In the genomic region with DNA sequence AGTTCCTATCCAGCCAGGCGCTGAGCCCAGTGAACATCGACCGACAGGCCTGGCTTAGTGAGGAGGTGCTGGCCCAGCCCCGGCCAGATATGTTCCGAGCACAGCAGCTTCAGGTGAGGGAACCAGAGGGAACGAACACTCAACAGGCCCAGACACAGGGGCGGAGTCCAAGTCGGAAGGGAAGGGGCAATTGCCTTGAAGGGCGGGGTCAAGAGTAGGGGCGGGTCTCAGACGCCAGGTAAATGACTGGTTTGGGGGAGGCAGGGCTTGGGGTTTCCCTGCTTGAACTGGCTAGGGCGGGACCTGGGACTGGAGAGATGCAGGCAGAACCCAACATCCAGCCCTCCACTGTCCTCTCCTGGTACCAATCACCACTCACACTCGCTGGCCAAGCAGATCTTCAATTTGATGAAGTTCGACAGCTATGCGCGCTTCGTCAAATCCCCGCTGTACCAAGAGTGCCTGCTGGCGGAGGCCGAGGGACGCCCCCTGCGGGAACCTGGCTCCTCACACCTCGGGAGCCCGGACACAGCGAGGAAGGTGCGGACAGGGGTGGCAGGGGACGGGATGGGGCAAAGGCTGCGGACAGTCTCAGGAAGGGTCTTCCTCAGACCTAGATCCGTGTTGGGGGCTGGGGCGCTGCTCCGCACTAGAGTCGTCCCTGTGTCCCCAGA, we compare ENCODE assay signal across 8 mouse cellular contexts. TPM values are rescaled to one million over a fixed set of nuclear protein-coding genes. Genes with fewer than 3 reads are reported as not detected.
DNase-seq lines count a peak whose midpoint lies in the region; ATAC-seq lines count a peak whose summit lies in the region.
"Had no signal": no experiment of that assay in that cellular context is flagged by ENCODE, and none has a peak within 500 bp of the region (broad histone marks: within the 10 kb centered on the region; RNA-seq: fewer than 3 reads in every experiment).

No protein-coding gene starts in this region.

- peak overlapping the region; percentile 32 for H3K4me3 ChIP-seq in midbrain, embryonic 10.5 days
- H3K4me3 ChIP-seq in midbrain, embryonic 14.5 days (replicated peaks; ENCODE audit: low read depth, low read length) = no peak overlapping the region
- H3K4me3 ChIP-seq in embryonic facial prominence, embryonic 14.5 days (ENCODE audit: low read depth, low read length) = peak overlapping the region; percentile 15; the same call in 1 of the 2 replicates
- no peak overlapping the region for H3K4me3 ChIP-seq in stomach, embryonic 14.5 days (ENCODE audit: low read depth, low read length)

- peaks cover 67% of the 10 kb centered on the region for H3K27me3 ChIP-seq in midbrain, embryonic 10.5 days (ENCODE audit: low read depth, poor library complexity, severe bottlenecking)
- peaks cover 27% of the 10 kb centered on the region for H3K27me3 ChIP-seq in midbrain, embryonic 14.5 days (ENCODE audit: control insufficient read depth, insufficient read depth, low read length)
- H3K27me3 ChIP-seq in embryonic facial prominence, embryonic 14.5 days (replicated peaks; ENCODE audit: control insufficient read depth, insufficient read depth, low read length) = peaks cover 38% of the 10 kb centered on the region
- peaks cover 24% of the 10 kb centered on the region for H3K27me3 ChIP-seq in stomach, embryonic 14.5 days (ENCODE audit: control insufficient read depth, insufficient read depth, low read length)

- no peaks in the 10 kb centered on the region for H3K9me3 ChIP-seq in midbrain, embryonic 10.5 days (replicated peaks)
- H3K9me3 ChIP-seq in midbrain, embryonic 14.5 days (ENCODE audit: control insufficient read depth, low read length) = no peaks in the 10 kb centered on the region
- no peaks in the 10 kb centered on the region for H3K9me3 ChIP-seq in embryonic facial prominence, embryonic 14.5 days (ENCODE audit: control insufficient read depth, low read length)
- no peaks in the 10 kb centered on the region for H3K9me3 ChIP-seq in stomach, embryonic 14.5 days (ENCODE audit: control insufficient read depth, low read depth, low read length)

- WGBS in midbrain, embryonic 10.5 days = 6% methylated on average over 32 of the region's 32 CpGs
- WGBS in midbrain, embryonic 14.5 days = 6% methylated on average over 32 of the region's 32 CpGs
- WGBS in embryonic facial prominence, embryonic 14.5 days = 11% methylated on average over 26 of the region's 32 CpGs
- 6% methylated on average over 32 of the region's 32 CpGs for WGBS in stomach, embryonic 14.5 days

- DNase-seq in midbrain, embryonic 10.5 days (ENCODE audit: low spot score) = peak; percentile 24
- DNase-seq in midbrain, embryonic 14.5 days = no peak
- peak; percentile 29 for DNase-seq in embryonic facial prominence, embryonic 14.5 days (ENCODE audit: low spot score)
- peak; percentile 39 for DNase-seq in kidney, adult 9 months
- DNase-seq in urinary bladder, postnatal 14 days (ENCODE audit: low spot score) = no peak
- DNase-seq in right cerebral cortex, adult 2 months (ENCODE audit: low spot score in 2 of 2) = no peak
- DNase-seq: layer of hippocampus, adult 9-11 months had no signal

- H3K36me3 ChIP-seq in midbrain, embryonic 10.5 days = no peaks in the 10 kb centered on the region
- no peaks in the 10 kb centered on the region for H3K36me3 ChIP-seq in midbrain, embryonic 14.5 days (ENCODE audit: control insufficient read depth, insufficient read depth, low read length)
- H3K36me3 ChIP-seq in embryonic facial prominence, embryonic 14.5 days (ENCODE audit: control insufficient read depth, insufficient read depth, low read length) = no peaks in the 10 kb centered on the region
- H3K36me3 ChIP-seq in stomach, embryonic 14.5 days (ENCODE audit: control insufficient read depth, insufficient read depth, low read length) = no peaks in the 10 kb centered on the region

- H3K27ac ChIP-seq in midbrain, embryonic 10.5 days (replicated peaks) = no peak overlapping the region
- no peak overlapping the region for H3K27ac ChIP-seq in midbrain, embryonic 14.5 days (replicated peaks; ENCODE audit: low read depth, low read length)
- H3K27ac ChIP-seq in embryonic facial prominence, embryonic 14.5 days (replicated peaks; ENCODE audit: low read depth, low read length) = no peak overlapping the region
- H3K27ac ChIP-seq in stomach, embryonic 14.5 days (ENCODE audit: low read length) = no peak overlapping the region

- no peak for ATAC-seq in midbrain, embryonic 14.5 days (ENCODE audit: low FRiP score, low TSS enrichment)
- 0 out of 2 replicates have a peak, but pooled peaks have one; percentile 33 for ATAC-seq in embryonic facial prominence, embryonic 14.5 days (ENCODE audit: low read depth)
- ATAC-seq in stomach, embryonic 14.5 days (ENCODE audit: insufficient number of reproducible peaks, insufficient read depth, low FRiP score, low read depth) = peak; percentile 35; the same call in 1 of the 2 replicates

- H3K4me1 ChIP-seq in midbrain, embryonic 10.5 days = peaks cover 14% of the 10 kb centered on the region
- H3K4me1 ChIP-seq in midbrain, embryonic 14.5 days (ENCODE audit: control insufficient read depth, insufficient read depth, low read length) = no peaks in the 10 kb centered on the region
- H3K4me1 ChIP-seq in embryonic facial prominence, embryonic 14.5 days (ENCODE audit: control insufficient read depth, insufficient read depth, low read length) = peaks cover 4% of the 10 kb centered on the region; the same call in 1 of the 2 replicates
- H3K4me1 ChIP-seq in stomach, embryonic 14.5 days (ENCODE audit: control insufficient read depth, insufficient read depth, low read length) = no peaks in the 10 kb centered on the region

- no peak overlapping the region for H3K9ac ChIP-seq in midbrain, embryonic 14.5 days (replicated peaks; ENCODE audit: low read length)
- H3K9ac ChIP-seq in embryonic facial prominence, embryonic 14.5 days (ENCODE audit: low read depth, low read length) = no peak overlapping the region
- H3K9ac ChIP-seq in stomach, embryonic 14.5 days (replicated peaks; ENCODE audit: low read depth, low read length) = no peak overlapping the region

- no peak overlapping the region for H3K4me2 ChIP-seq in midbrain, embryonic 14.5 days (ENCODE audit: low read length)
- peak overlapping the region; percentile 38 for H3K4me2 ChIP-seq in embryonic facial prominence, embryonic 14.5 days (ENCODE audit: low read depth, low read length)
- peak overlapping the region; percentile 16; the same call in 1 of the 2 replicates for H3K4me2 ChIP-seq in stomach, embryonic 14.5 days (replicated peaks; ENCODE audit: low read depth, low read length)

RNA-seq across cellular contexts. Expression of gene Rgs14, which starts 9.5 kb away (rescaled TPM):
- 0.41 and 0.52 TPM in 2 replicates for polyA plus RNA-seq in midbrain, embryonic 10.5 days (2016; fragmentation: Nextera tagmentation; extraction: Ambion mirVana)
- polyA plus RNA-seq in midbrain, embryonic 14.5 days (2014; fragmentation: Nextera tagmentation; extraction: Ambion mirVana) = 0.30 and 0.33 TPM in 2 replicates
- polyA plus RNA-seq in embryonic facial prominence, embryonic 14.5 days (2014; fragmentation: Nextera tagmentation; extraction: Ambion mirVana) = 1.3 and 3.3 TPM in 2 replicates
- 0.53 and 0.78 TPM in 2 replicates for polyA plus RNA-seq in stomach, embryonic 14.5 days (2014; fragmentation: Nextera tagmentation; extraction: Ambion mirVana)

RNA-seq across cellular contexts. Expression of gene Lman2, which starts 16.5 kb away (rescaled TPM):
- polyA plus RNA-seq in midbrain, embryonic 10.5 days (2016; fragmentation: Nextera tagmentation; extraction: Ambion mirVana) = 105 and 107 TPM in 2 replicates
- polyA plus RNA-seq in midbrain, embryonic 14.5 days (2014; fragmentation: Nextera tagmentation; extraction: Ambion mirVana) = 37.5 and 51.8 TPM in 2 replicates
- 102 and 105 TPM in 2 replicates for polyA plus RNA-seq in embryonic facial prominence, embryonic 14.5 days (2014; fragmentation: Nextera tagmentation; extraction: Ambion mirVana)
- 91.7 and 98.6 TPM in 2 replicates for polyA plus RNA-seq in stomach, embryonic 14.5 days (2014; fragmentation: Nextera tagmentation; extraction: Ambion mirVana)

RNA-seq across cellular contexts. Expression of gene Slc34a1, which starts 18.9 kb away (rescaled TPM):
- not detected in 2 replicates for polyA plus RNA-seq in midbrain, embryonic 10.5 days (2016; fragmentation: Nextera tagmentation; extraction: Ambion mirVana)
- not detected in 2 replicates for polyA plus RNA-seq in midbrain, embryonic 14.5 days (2014; fragmentation: Nextera tagmentation; extraction: Ambion mirVana)
- polyA plus RNA-seq in embryonic facial prominence, embryonic 14.5 days (2014; fragmentation: Nextera tagmentation; extraction: Ambion mirVana) = not detected in 2 replicates
- 0.18 TPM in 1 of 2 replicates, not detected in the other for polyA plus RNA-seq in stomach, embryonic 14.5 days (2014; fragmentation: Nextera tagmentation; extraction: Ambion mirVana)

RNA-seq across cellular contexts. Expression of gene Pfn3, which starts 36.0 kb away (rescaled TPM):
- polyA plus RNA-seq in midbrain, embryonic 10.5 days (2016; fragmentation: Nextera tagmentation; extraction: Ambion mirVana) = not detected in 2 replicates
- polyA plus RNA-seq in midbrain, embryonic 14.5 days (2014; fragmentation: Nextera tagmentation; extraction: Ambion mirVana) = 0.59 TPM in 1 of 2 replicates, not detected in the other
- 0.70 TPM in 1 of 2 replicates, not detected in the other for polyA plus RNA-seq in embryonic facial prominence, embryonic 14.5 days (2014; fragmentation: Nextera tagmentation; extraction: Ambion mirVana)
- 0.52 TPM in 1 of 2 replicates, not detected in the other for polyA plus RNA-seq in stomach, embryonic 14.5 days (2014; fragmentation: Nextera tagmentation; extraction: Ambion mirVana)

RNA-seq across cellular contexts. Expression of gene F12, which starts 47.5 kb away (rescaled TPM):
- polyA plus RNA-seq in midbrain, embryonic 10.5 days (2016; fragmentation: Nextera tagmentation; extraction: Ambion mirVana) = 0.14 TPM in 1 of 2 replicates, not detected in the other
- polyA plus RNA-seq in midbrain, embryonic 14.5 days (2014; fragmentation: Nextera tagmentation; extraction: Ambion mirVana) = not detected in 2 replicates
- polyA plus RNA-seq in embryonic facial prominence, embryonic 14.5 days (2014; fragmentation: Nextera tagmentation; extraction: Ambion mirVana) = not detected in 2 replicates
- not detected in 2 replicates for polyA plus RNA-seq in stomach, embryonic 14.5 days (2014; fragmentation: Nextera tagmentation; extraction: Ambion mirVana)

Comparison
In these comparisons a context has a peak if more than half of its experiments do, and no peak if none do; other contexts are left out.
1. DNase-seq: peak in midbrain, embryonic 10.5 days (single experiment), embryonic facial prominence, embryonic 14.5 days (single experiment) and kidney, adult 9 months (single experiment); none in midbrain, embryonic 14.5 days (single experiment), urinary bladder, postnatal 14 days (single experiment) and right cerebral cortex, adult 2 months (0 of 2).
2. H3K4me3 ChIP-seq: peak in midbrain, embryonic 10.5 days (single experiment) and embryonic facial prominence, embryonic 14.5 days (single experiment); none in midbrain, embryonic 14.5 days (single experiment) and stomach, embryonic 14.5 days (single experiment).